Mouse (Mus musculus): ENCODE data around the gene Rbm17.
"Not testable (repeated sequence)": the region's sequence is repeated elsewhere in the genome, so short reads cannot be mapped to it uniquely, and the experiment has no call there.

Rbm17 gene

GRCm38 (mm10) chr2:11604053-11604452 lies at the start of gene Rbm17:
Gene Rbm17, minus strand, starts transcription at chr2:11604153.
- in situ Hi-C loops (cut with MboI, MseI): loop anchor here (5.0 to 10.0 kb wide), 2 partner anchors 61 to 173 kb away; partner anchors contain the start of genes Ankrd16 (in 1 of the 2) and Fbh1 (in 1 of the 2)

DNA sequence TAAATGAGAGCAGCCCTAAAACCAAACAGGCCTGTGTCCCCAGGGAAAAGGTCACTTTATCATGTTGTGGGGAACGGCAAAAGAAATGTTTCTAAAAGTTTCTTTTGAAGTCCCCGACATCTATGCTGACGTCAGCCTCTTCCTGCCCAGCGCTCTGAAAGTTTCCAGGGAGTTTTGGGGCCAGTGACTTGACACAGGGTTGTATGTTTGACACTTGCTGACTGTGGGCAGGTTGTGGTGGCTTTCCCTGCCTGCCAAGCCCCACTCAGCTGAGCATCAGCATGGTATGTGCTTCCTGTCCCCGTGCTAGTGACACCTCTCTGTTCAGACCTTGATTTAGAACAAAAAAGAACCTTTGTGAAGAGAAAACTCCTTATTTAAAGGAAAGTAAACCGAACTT lies 49.4 kb upstream of the Rbm17 start:
- in situ Hi-C loops (cut with MboI, MseI): no loop called here

DNA sequence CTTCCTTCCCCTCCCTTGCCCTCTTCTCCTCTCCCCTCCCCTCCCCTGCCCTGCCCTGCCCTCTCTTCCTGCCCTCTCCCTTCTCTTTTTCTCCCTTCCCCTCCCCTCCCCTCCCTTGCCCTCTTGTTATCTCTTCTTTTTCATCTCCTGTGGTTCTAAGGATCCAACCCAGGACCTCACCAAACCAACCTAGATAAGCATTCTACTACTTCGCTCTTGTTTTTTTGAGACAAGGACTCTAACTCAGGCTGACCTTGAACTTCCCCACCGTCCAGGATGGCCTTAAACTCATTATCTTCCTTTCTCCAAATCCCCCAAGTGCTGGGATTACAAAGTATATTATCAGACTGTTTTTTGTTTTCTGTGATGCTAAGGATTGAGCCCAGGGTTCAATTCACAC lies 48.8 kb upstream of the Rbm17 start:
- in situ Hi-C loops (cut with MboI, MseI): no loop called here

GRCm38 (mm10) chr2:11652196-11652595 lies 48.2 kb upstream of the Rbm17 start:
- in situ Hi-C loops (cut with MboI, MseI): no loop called here

DNA sequence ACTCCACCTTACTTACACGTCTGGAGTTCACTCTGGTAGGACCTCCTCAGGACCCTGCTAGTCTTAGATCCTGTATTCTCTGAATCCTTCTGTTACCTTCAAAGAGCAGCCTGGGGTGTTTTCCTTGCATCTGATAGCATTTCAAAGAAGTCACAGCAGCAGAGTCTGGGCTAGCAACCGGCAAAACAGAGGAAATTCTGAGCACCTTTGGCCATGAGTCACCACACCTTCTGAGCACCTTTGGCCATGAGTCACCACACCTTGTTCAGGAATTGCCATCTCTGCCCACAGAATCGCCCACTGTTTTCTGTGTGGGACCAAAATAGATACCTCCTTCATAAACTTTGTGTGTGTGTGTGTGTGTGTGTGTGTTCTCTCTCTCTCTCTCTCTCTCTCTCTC lies 47.5 kb upstream of the Rbm17 start:
- in situ Hi-C loops (cut with MboI, MseI): no loop called here

GRCm38 (mm10) chr2:11645297-11645696 lies 41.3 kb upstream of the Rbm17 start:
- in situ Hi-C loops (cut with MboI, MseI): loop anchor here (10.0 to 25.0 kb wide), 3 partner anchors 450 to 1917 kb away; partner anchors contain the start of gene Vim (in 1 of the 2)

GRCm38 (mm10) chr2:11644057-11644456 lies 40.1 kb upstream of the Rbm17 start:
- in situ Hi-C loops (cut with MboI, MseI): loop anchor here (5.0 to 25.0 kb wide), 4 partner anchors 37 to 1918 kb away; partner anchors contain the start of gene Vim (in 1 of the 2)

GRCm38 (mm10) chr2:11642451-11642941 lies 38.5 kb upstream of the Rbm17 start, which contains the start of gene Il2ra:
Gene Il2ra, plus strand, starts transcription at chr2:11642807.
- in situ Hi-C loops (cut with MboI, MseI): loop anchor here (5.0 to 25.0 kb wide), 4 partner anchors 35 to 1920 kb away; partner anchors contain the start of gene Vim (in 1 of the 2)

GRCm38 (mm10) chr2:11637115-11637514 lies 33.2 kb upstream of the Rbm17 start:
- in situ Hi-C loops (cut with MboI, MseI): loop anchor here (10.0 to 25.0 kb wide), 3 partner anchors 482 to 1925 kb away; partner anchors contain the start of gene Vim (in 1 of the 2)

- in situ Hi-C loops (cut with MboI, MseI): loop anchor here (10.0 to 25.0 kb wide), 3 partner anchors 481 to 1926 kb away; partner anchors contain the start of gene Vim (in 1 of the 2)
These were observed 32.2 kb upstream of the Rbm17 start for GRCm38 (mm10) chr2:11636138-11636480.

DNA sequence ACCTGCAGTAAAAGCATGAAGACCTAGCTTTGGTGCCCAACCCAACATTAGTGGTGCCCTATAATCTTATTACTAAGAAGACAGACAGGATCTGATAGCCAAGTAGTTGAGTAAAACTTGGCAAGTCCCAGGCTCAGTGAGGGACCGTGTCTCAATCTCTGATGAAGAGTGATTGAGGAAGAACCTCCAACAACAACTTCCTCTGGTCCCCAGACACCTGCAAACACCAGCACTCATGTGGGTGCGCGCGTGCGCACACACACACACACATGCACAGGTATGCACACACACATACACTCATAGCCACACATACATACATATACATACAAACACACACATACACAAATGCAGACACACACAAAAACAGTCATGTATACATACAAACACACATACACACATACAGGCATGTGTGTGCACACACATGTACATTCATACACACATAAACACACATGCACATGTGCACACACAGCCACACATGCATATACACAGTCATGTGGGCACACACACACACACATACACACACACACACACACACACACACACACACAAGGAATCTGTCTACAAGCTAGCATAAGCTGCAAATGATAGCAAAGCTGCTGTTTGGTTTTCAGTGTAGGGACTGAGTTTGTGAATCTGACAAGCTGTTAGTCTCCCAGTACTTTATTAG lies 31.7 kb upstream of the Rbm17 start:
- in situ Hi-C loops (cut with MboI, MseI): loop anchor here (10.0 to 25.0 kb wide), 3 partner anchors 481 to 1927 kb away; partner anchors contain the start of gene Vim (in 1 of the 2)

DNA sequence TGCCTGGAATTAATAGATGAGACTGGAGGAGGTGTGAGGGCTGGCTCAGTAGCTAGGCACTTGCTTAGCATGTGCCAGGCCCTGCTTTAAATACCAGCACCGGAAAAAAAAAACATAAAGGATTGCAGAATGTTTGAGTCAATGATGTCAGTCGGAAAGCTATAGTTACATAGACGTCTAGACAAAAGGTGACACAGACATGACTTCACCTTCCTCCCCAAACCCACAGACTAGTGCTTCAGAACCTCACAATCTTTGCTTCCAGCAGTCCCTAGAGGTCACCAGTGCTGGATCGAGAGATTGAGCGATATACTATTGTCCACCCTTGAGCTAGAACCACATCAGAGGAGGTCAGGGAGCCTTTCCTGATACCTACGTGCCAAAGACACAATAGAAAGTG lies 31.1 kb upstream of the Rbm17 start:
- in situ Hi-C loops (cut with MboI, MseI): loop anchor here (10.0 to 25.0 kb wide), 3 partner anchors 480 to 1927 kb away; partner anchors contain the start of gene Vim (in 1 of the 2)

DNA sequence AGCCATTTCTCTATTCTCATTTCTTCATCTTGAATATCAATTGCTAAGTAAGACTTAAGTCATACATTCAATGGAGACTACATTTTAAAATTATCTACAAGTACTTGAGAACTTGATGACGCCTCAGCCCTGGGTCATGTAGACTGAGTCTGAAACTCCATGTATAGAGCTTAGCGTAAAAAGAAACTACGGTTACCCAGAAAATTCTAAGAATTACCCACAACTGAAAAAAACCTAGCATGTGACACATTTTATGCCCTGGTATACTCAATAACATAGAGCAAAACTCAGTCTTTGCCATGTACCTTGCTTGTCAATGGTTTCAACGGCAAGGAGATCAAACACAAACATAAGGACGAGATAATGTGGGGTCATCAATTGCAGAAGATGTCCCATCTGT lies 21.9 kb upstream of the Rbm17 start, which contains the start of gene Gm17490:
TSS of gene Gm17490 (minus strand) at position 375 of the 400 bp plus-strand sequence.
- in situ Hi-C loops (cut with MboI, MseI): loop anchor here in 1 of 2 experiments (25.0 kb wide), 2 partner anchors 1786 to 1936 kb away; partner anchors contain the start of gene Vim

DNA sequence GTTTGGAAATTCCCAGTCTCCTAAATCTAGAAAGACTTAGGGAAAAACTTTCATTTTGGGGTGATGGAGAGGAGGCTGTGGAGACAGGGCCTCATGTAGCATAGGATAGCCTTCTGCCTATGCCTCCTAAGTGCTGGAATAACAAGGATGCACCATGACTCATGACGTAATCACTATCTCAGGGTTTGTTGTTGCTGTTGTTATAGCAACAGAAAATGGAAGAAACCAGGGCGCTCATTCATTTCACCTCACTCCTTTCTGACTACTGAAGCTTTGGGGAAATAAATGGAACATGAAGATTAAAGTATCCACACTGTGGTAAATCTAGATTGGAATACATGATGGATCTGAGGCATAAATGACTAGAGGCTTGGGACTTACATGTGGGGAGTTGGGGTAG lies 19.8 kb upstream of the Rbm17 start:
- in situ Hi-C loops (cut with MboI, MseI): loop anchor here in 1 of 2 experiments (5.0 kb wide), 1 partner anchor 431 kb away; no protein-coding TSS in a partner anchor

- in situ Hi-C loops (cut with MboI, MseI): loop anchor here in 1 of 2 experiments (5.0 kb wide), 1 partner anchor 431 kb away; no protein-coding TSS in a partner anchor
These were observed 19.2 kb upstream of the Rbm17 start for GRCm38 (mm10) chr2:11623173-11623572.

DNA sequence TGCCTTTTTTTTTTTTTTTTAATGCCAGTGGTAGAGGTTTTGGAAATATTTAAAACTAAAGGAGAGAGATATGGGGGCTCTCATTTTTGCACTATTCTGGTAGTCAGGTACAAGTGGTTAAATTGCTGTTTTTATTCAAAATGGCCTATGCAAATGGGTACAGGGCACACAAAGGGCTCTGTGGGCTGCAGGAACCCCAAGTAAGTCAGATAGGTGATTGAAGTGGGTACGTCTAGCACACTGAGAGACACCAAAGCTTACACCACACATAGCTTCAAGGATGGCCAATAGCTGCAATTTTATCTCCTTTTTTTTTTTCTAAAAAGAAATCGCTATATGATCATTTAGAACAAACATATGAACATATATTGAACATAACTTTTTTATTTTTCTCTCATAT lies 15.6 kb upstream of the Rbm17 start:
- in situ Hi-C loops (cut with MboI, MseI): no loop called here

DNA sequence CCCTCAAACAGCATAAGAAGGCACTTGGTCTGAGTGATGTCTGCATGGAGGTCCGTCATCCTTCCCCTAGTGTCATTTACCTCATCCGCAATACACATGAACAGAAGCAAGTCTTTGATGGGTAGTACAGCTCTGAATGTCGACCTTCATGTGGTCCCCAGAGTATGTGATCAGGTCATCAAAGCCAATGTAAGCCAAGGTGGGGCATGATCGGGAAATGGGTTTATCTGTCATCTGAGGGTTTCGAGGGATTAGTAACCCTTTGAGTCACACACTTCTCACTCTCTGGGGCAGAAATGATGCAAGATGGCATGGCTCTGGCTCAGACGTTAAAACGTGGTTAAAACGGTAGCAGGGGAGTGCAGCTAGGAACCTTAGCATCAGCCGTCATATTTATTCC lies 12.9 kb upstream of the Rbm17 start:
- in situ Hi-C loops (cut with MboI, MseI): no loop called here

DNA sequence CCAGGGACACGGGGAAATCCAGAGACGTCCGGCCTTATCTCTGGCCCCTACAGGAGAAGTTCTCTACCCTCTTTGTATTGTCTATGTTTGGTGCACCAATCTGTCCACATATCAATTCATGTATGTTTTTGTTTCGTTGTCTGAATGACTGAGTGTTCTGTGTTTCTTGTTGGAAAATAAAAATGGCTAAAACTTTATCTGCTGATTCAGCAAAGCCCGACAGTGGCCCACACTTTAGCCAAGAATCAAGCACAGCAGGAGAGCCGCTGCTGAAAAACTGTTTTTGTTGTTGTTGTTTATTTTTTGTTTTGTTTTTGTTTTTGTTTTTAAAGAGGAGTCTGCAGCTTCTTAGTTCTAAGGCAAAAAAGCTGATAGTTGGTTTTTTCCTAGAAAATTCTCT lies 9.0 kb upstream of the Rbm17 start:
- in situ Hi-C loops (cut with MboI, MseI): not testable (repeated sequence)

GRCm38 (mm10) chr2:11606718-11607117 lies 2.8 kb upstream of the Rbm17 start:
- in situ Hi-C loops (cut with MboI, MseI): loop anchor here (5.0 to 10.0 kb wide), 2 partner anchors 36 to 58 kb away; partner anchors contain the start of gene Il2ra (in 2 of the 2)

GRCm38 (mm10) chr2:11604911-11605310 lies 958 bp upstream of the Rbm17 start:
- in situ Hi-C loops (cut with MboI, MseI): loop anchor here (5.0 to 10.0 kb wide), 3 partner anchors 37 to 172 kb away; partner anchors contain the start of genes Il2ra (in 2 of the 2), Ankrd16 (in 1 of the 2) and Fbh1 (in 1 of the 2)

DNA sequence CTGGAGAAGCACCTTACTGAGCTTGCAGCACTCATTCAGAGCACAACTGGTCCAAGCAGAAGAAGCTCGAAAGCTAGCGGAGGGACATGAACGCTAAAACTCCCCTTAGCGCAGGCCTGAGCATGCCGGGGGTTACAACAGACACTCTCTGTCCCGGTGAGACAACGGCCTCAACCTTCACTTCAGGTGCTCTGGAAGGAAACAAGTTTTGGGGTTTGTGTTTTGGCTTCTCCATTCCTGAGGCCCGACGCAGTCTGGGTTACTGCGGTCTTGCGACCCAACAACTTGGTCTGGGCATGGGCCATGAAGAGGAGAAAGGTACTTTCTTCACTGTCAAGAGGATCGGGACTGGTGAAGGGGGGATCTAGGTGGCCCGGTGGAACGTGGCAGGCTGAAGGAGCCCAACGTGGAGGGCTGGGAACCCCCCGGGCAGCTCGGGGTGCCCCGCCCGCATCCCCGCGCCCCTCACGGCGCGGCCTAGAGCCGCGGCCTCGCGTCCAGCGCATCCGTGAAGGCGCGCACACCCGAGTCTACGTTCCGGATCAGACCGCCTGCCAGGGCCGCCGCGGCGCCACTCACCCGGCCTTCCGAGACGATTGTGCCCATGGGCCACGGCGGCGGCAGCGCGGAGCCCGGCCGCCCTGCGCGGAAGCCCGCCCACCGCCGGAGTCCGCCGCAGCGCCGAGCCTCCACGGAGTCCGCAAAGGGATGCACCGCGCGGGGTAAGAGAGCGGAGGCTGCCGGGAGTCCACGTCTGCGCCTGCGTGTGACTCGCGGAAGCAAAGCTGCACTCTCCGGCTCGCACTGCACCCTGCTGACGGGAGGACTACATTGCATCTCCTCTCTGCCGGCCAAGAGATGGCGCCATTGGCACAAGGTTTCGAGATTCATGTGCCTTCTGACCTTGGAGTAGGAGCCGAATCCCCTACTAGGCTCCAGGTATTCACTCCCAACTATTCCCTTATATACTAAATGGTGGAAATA lies 1.2 kb downstream of the Rbm17 start:
- in situ Hi-C loops (cut with MboI, MseI): loop anchor here (5.0 to 10.0 kb wide), 2 partner anchors 62 to 175 kb away; partner anchors contain the start of genes Ankrd16 (in 1 of the 2) and Fbh1 (in 1 of the 2)
